Mouse (Mus musculus): ENCODE data around the gene Dcn.

The Dcn gene

GRCm38 (mm10) chr10:97479004-97479766 lies at the start of gene Dcn:
Gene Dcn (plus strand): TSS chr10:97479609.
- DNase-seq (ENCODE audit: low spot score): no peak

- no peak for DNase-seq (ENCODE audit: low spot score)
Measured at GRCm38 (mm10) chr10:97436662-97437061, 42.7 kb upstream of the Dcn start.

- no peak for DNase-seq (ENCODE audit: low spot score)
Measured at GRCm38 (mm10) chr10:97442300-97442699, 37.1 kb upstream of the Dcn start.

GRCm38 (mm10) chr10:97446486-97446885 lies 32.9 kb upstream of the Dcn start:
- DNase-seq (ENCODE audit: low spot score): no peak

- DNase-seq (ENCODE audit: low spot score): no peak
Measured at GRCm38 (mm10) chr10:97452886-97453285, 26.5 kb upstream of the Dcn start.

- no peak for DNase-seq (ENCODE audit: low spot score)
Measured at GRCm38 (mm10) chr10:97453529-97453928, 25.9 kb upstream of the Dcn start.

- DNase-seq (ENCODE audit: low spot score): no peak
Measured at GRCm38 (mm10) chr10:97456993-97457392, 22.4 kb upstream of the Dcn start.

GRCm38 (mm10) chr10:97466818-97467217 lies 12.6 kb upstream of the Dcn start:
- DNase-seq (ENCODE audit: low spot score): no peak

- DNase-seq (ENCODE audit: low spot score): no peak
Measured at GRCm38 (mm10) chr10:97469411-97470140, 9.8 kb upstream of the Dcn start.

- DNase-seq (ENCODE audit: low spot score): no peak
Measured at GRCm38 (mm10) chr10:97475460-97475859, 3.9 kb upstream of the Dcn start.

- DNase-seq (ENCODE audit: low spot score): no peak
Measured at GRCm38 (mm10) chr10:97478259-97478658, 1.1 kb upstream of the Dcn start.

GRCm38 (mm10) chr10:97482150-97482549 lies 2.7 kb downstream of the Dcn start:
- DNase-seq (ENCODE audit: low spot score): no peak

GRCm38 (mm10) chr10:97484049-97484448 lies 4.6 kb downstream of the Dcn start:
- DNase-seq (ENCODE audit: low spot score): peak; percentile 28

- no peak for DNase-seq (ENCODE audit: low spot score)
Measured at GRCm38 (mm10) chr10:97485151-97485550, 5.7 kb downstream of the Dcn start.

GRCm38 (mm10) chr10:97486085-97486484 lies 6.7 kb downstream of the Dcn start:
- no peak for DNase-seq (ENCODE audit: low spot score)

GRCm38 (mm10) chr10:97487269-97487989 lies 8.0 kb downstream of the Dcn start:
- DNase-seq (ENCODE audit: low spot score): no peak

GRCm38 (mm10) chr10:97492367-97492980 lies 13.1 kb downstream of the Dcn start:
- DNase-seq (ENCODE audit: low spot score): no peak

- no peak for DNase-seq (ENCODE audit: low spot score)
Measured at GRCm38 (mm10) chr10:97497646-97498045, 18.2 kb downstream of the Dcn start.

- DNase-seq (ENCODE audit: low spot score): peak; percentile 17
Measured at GRCm38 (mm10) chr10:97523366-97523765, 44.0 kb downstream of the Dcn start.

GRCm38 (mm10) chr10:97535697-97536096 lies 56.3 kb downstream of the Dcn start:
- peak; percentile 27 for DNase-seq (ENCODE audit: low spot score)

GRCm38 (mm10) chr10:97536921-97537320 lies 57.5 kb downstream of the Dcn start:
- DNase-seq (ENCODE audit: low spot score): no peak

GRCm38 (mm10) chr10:97538202-97538601 lies 58.8 kb downstream of the Dcn start:
- peak; percentile 40 for DNase-seq (ENCODE audit: low spot score)
